Mouse (Mus musculus): ENCODE measurements at regions not wholly inside any gene's neighbourhood (a gene's known extent, or its start where the extent isn't known, plus 50 kb on each side); places are given as distances from the start of the nearest gene placed in this dataset.
A peak's percentile ranks its signal among the peaks of the same experiment; 100 is the strongest.

DNA sequence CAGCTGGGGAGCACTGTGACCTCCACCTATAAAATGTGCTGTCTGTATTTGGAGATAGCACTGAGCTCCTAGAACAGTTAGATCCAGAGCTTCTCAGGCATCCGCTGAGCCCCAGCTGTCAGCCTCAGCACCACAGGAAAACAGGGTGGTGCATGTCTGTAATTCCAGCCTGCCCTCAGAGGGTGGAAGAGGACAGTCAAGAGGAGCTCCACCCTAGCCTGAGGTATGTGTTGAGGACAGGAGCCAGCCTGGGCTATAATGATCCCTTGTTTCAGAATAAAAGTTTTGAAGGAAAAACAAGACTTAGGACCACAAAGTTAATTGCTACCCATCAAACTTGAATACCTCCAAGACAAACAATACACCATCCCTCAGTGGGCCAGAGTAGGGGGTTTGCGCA lies 139.8 kb upstream of the Gm765 start:
- Histone ChIP-seq H3K36me3 (ENCODE audit: control insufficient read depth, insufficient read depth) (no peaks in the 10 kb centered on the region), H3ac (ENCODE audit: control insufficient read depth, insufficient read length) (no peak overlapping the region), H3K27me3 (ENCODE audit: control insufficient read depth, insufficient read depth, insufficient read length) (no peaks in the 10 kb centered on the region), H3K4me3 (no peak overlapping the region), H3K79me2 (ENCODE audit: control insufficient read depth, insufficient read depth) (no peaks in the 10 kb centered on the region), H3K4me2 (ENCODE audit: low read depth) (no peak overlapping the region)
- no peak for TF ChIP-seq MYOD1 (IDR thresholded peaks at IDR 0.05; ENCODE audit: control insufficient read depth in 1 of 3, insufficient read length in 2 of 3, low read depth in 2 of 3)
- TF ChIP-seq USF1 (IDR thresholded peaks at IDR 0.05; ENCODE audit: low read depth), result no peak
- peak in 1 of 3 experiments; percentile 22 for TF ChIP-seq MYOG (IDR thresholded peaks at IDR 0.05; ENCODE audit: control insufficient read depth in 1 of 3, insufficient read depth in 1 of 3, insufficient read length in 2 of 3, low read depth in 2 of 3)
- no peak for TF ChIP-seq TCF3 (IDR thresholded peaks at IDR 0.05; ENCODE audit: insufficient read length, low read depth)

GRCm38 (mm10) chr6:98467563-98467962 lies 125.0 kb upstream of the Gm765 start:
- H3K36me3 ChIP-seq (ENCODE audit: control insufficient read depth, insufficient read depth), result no peaks in the 10 kb centered on the region
- H3K4me2 ChIP-seq (ENCODE audit: low read depth), result no peak overlapping the region
- H3K79me2 ChIP-seq (ENCODE audit: control insufficient read depth, insufficient read depth), result no peaks in the 10 kb centered on the region
- H3ac ChIP-seq (ENCODE audit: control insufficient read depth, insufficient read length), result no peak overlapping the region
- H3K4me3 ChIP-seq, result no peak overlapping the region
- no peak for TF ChIP-seq USF1 (IDR thresholded peaks at IDR 0.05; ENCODE audit: low read depth)
- no peak for TF ChIP-seq TCF3 (IDR thresholded peaks at IDR 0.05; ENCODE audit: insufficient read length, low read depth)
- no peak for TF ChIP-seq POLR2AphosphoS2 (IDR thresholded peaks at IDR 0.05; ENCODE audit: insufficient read length, low read depth)
- no peak for TF ChIP-seq POLR2A (IDR thresholded peaks at IDR 0.05; ENCODE audit: insufficient read length, low read depth)
- TF ChIP-seq CEBPB (IDR thresholded peaks at IDR 0.05; ENCODE audit: insufficient read depth, poor library complexity, severe bottlenecking), result no peak
- no peak for TF ChIP-seq MYOG (IDR thresholded peaks at IDR 0.05; ENCODE audit: control insufficient read depth in 1 of 3, insufficient read depth in 1 of 3, insufficient read length in 2 of 3, low read depth in 2 of 3)
- TF ChIP-seq TCF12 (IDR thresholded peaks at IDR 0.05; ENCODE audit: insufficient read depth, poor library complexity, severe bottlenecking), result no peak
- TF ChIP-seq SRF (IDR thresholded peaks at IDR 0.05; ENCODE audit: control insufficient read depth, insufficient read length, low read depth), result no peak
- H3K27me3 ChIP-seq (ENCODE audit: control insufficient read depth, insufficient read depth, insufficient read length), result peaks cover under 1% of the 10 kb centered on the region

GRCm38 (mm10) chr6:98452277-98452676 lies 109.7 kb upstream of the Gm765 start:
- Histone ChIP-seq H3K27me3 (ENCODE audit: control insufficient read depth, insufficient read depth, insufficient read length) (peaks cover 5% of the 10 kb centered on the region), H3K4me3 (no peak overlapping the region), H3K79me2 (ENCODE audit: control insufficient read depth, insufficient read depth) (no peaks in the 10 kb centered on the region), H3K36me3 (ENCODE audit: control insufficient read depth, insufficient read depth) (no peaks in the 10 kb centered on the region), H3K4me2 (ENCODE audit: low read depth) (no peak overlapping the region), H3ac (ENCODE audit: control insufficient read depth, insufficient read length) (no peak overlapping the region)
- TF ChIP-seq POLR2A (IDR thresholded peaks at IDR 0.05; ENCODE audit: insufficient read length, low read depth), result no peak
- no peak for TF ChIP-seq MYOD1 (IDR thresholded peaks at IDR 0.05; ENCODE audit: control insufficient read depth in 1 of 3, insufficient read length in 2 of 3, low read depth in 2 of 3)
- TF ChIP-seq TCF3 (IDR thresholded peaks at IDR 0.05; ENCODE audit: insufficient read length, low read depth), result no peak
- TF ChIP-seq MYOG (IDR thresholded peaks at IDR 0.05; ENCODE audit: control insufficient read depth in 1 of 3, insufficient read depth in 1 of 3, insufficient read length in 2 of 3, low read depth in 2 of 3), result no peak
- no peak for TF ChIP-seq USF1 (IDR thresholded peaks at IDR 0.05; ENCODE audit: low read depth)
- no peak for TF ChIP-seq TCF12 (IDR thresholded peaks at IDR 0.05; ENCODE audit: insufficient read depth, poor library complexity, severe bottlenecking)
- TF ChIP-seq MAX (IDR thresholded peaks at IDR 0.05; ENCODE audit: low read depth), result no peak
- TF ChIP-seq POLR2AphosphoS2 (IDR thresholded peaks at IDR 0.05; ENCODE audit: insufficient read length, low read depth), result no peak
- no peak for TF ChIP-seq CEBPB (IDR thresholded peaks at IDR 0.05; ENCODE audit: insufficient read depth, poor library complexity, severe bottlenecking)
- TF ChIP-seq REST (IDR thresholded peaks at IDR 0.05; ENCODE audit: insufficient read depth, insufficient read length), result no peak
- no peak for TF ChIP-seq SRF (IDR thresholded peaks at IDR 0.05; ENCODE audit: control insufficient read depth, insufficient read length, low read depth)
- TF ChIP-seq E2F4 (IDR thresholded peaks at IDR 0.05; ENCODE audit: insufficient read depth), result no peak

GRCm38 (mm10) chr6:98435676-98436075 lies 93.1 kb upstream of the Gm765 start:
- no peak overlapping the region for H3K4me2 ChIP-seq (ENCODE audit: low read depth)
- no peaks in the 10 kb centered on the region for H3K36me3 ChIP-seq (ENCODE audit: control insufficient read depth, insufficient read depth)
- H3K27me3 ChIP-seq (ENCODE audit: control insufficient read depth, insufficient read depth, insufficient read length), result peaks cover 15% of the 10 kb centered on the region
- no peak overlapping the region for H3ac ChIP-seq (ENCODE audit: control insufficient read depth, insufficient read length)
- no peaks in the 10 kb centered on the region for H3K79me2 ChIP-seq (ENCODE audit: control insufficient read depth, insufficient read depth)
- TF ChIP-seq MYOD1 (IDR thresholded peaks at IDR 0.05; ENCODE audit: control insufficient read depth in 1 of 3, insufficient read length in 2 of 3, low read depth in 2 of 3) (no peak), USF1 (IDR thresholded peaks at IDR 0.05; ENCODE audit: low read depth) (no peak), MAX (IDR thresholded peaks at IDR 0.05; ENCODE audit: low read depth) (no peak), REST (IDR thresholded peaks at IDR 0.05; ENCODE audit: insufficient read depth, insufficient read length) (no peak), CEBPB (IDR thresholded peaks at IDR 0.05; ENCODE audit: insufficient read depth, poor library complexity, severe bottlenecking) (no peak), E2F4 (IDR thresholded peaks at IDR 0.05; ENCODE audit: insufficient read depth) (no peak), TCF12 (IDR thresholded peaks at IDR 0.05; ENCODE audit: insufficient read depth, poor library complexity, severe bottlenecking) (no peak), POLR2AphosphoS2 (IDR thresholded peaks at IDR 0.05; ENCODE audit: insufficient read length, low read depth) (no peak), SRF (IDR thresholded peaks at IDR 0.05; ENCODE audit: control insufficient read depth, insufficient read length, low read depth) (no peak), TCF3 (IDR thresholded peaks at IDR 0.05; ENCODE audit: insufficient read length, low read depth) (no peak), POLR2A (IDR thresholded peaks at IDR 0.05; ENCODE audit: insufficient read length, low read depth) (no peak), MYOG (IDR thresholded peaks at IDR 0.05; ENCODE audit: control insufficient read depth in 1 of 3, insufficient read depth in 1 of 3, insufficient read length in 2 of 3, low read depth in 2 of 3) (no peak)
- no peak overlapping the region for H3K4me3 ChIP-seq

DNA sequence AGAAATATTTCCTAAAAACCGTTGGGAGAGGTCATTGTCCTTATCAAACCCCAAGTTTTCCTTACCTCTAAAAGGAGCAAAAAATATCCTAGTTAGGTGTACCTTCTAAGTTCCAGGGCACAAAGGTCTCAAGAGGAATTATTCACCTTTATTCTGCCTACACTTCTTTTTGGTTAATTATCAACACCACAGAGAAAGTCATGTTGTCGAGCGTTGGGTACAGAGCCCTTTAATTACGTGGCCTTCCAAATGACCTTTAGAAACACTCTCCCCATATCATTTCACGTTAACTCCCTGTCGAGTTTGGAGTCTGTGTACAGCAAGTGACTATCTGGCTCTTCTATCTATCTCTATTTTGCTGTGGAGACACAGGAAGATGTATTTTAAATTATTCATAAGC lies 90.7 kb upstream of the Gm765 start:
- Histone ChIP-seq H3K4me3 (no peak overlapping the region), H3K36me3 (ENCODE audit: control insufficient read depth, insufficient read depth) (no peaks in the 10 kb centered on the region), H3K27me3 (ENCODE audit: control insufficient read depth, insufficient read depth, insufficient read length) (peaks cover 16% of the 10 kb centered on the region), H3K79me2 (ENCODE audit: control insufficient read depth, insufficient read depth) (no peaks in the 10 kb centered on the region), H3ac (ENCODE audit: control insufficient read depth, insufficient read length) (no peak overlapping the region), H3K4me2 (ENCODE audit: low read depth) (no peak overlapping the region)
- no peak for TF ChIP-seq SRF (IDR thresholded peaks at IDR 0.05; ENCODE audit: control insufficient read depth, insufficient read length, low read depth)
- TF ChIP-seq USF1 (IDR thresholded peaks at IDR 0.05; ENCODE audit: low read depth), result no peak
- TF ChIP-seq CEBPB (IDR thresholded peaks at IDR 0.05; ENCODE audit: insufficient read depth, poor library complexity, severe bottlenecking), result no peak
- no peak for TF ChIP-seq POLR2A (IDR thresholded peaks at IDR 0.05; ENCODE audit: insufficient read length, low read depth)
- no peak for TF ChIP-seq TCF12 (IDR thresholded peaks at IDR 0.05; ENCODE audit: insufficient read depth, poor library complexity, severe bottlenecking)
- TF ChIP-seq E2F4 (IDR thresholded peaks at IDR 0.05; ENCODE audit: insufficient read depth), result no peak

Measured in myocyte (in vitro differentiated cells).